Mouse (Mus musculus): ENCODE results near the gene Lyrm9. TPM values are rescaled to one million over a fixed set of nuclear protein-coding genes. Genes with fewer than 3 reads are reported as not detected.

Gene Lyrm9
- polyA plus RNA-seq, 1 experiment from 2014 or later = 21.4 TPM

DNA sequence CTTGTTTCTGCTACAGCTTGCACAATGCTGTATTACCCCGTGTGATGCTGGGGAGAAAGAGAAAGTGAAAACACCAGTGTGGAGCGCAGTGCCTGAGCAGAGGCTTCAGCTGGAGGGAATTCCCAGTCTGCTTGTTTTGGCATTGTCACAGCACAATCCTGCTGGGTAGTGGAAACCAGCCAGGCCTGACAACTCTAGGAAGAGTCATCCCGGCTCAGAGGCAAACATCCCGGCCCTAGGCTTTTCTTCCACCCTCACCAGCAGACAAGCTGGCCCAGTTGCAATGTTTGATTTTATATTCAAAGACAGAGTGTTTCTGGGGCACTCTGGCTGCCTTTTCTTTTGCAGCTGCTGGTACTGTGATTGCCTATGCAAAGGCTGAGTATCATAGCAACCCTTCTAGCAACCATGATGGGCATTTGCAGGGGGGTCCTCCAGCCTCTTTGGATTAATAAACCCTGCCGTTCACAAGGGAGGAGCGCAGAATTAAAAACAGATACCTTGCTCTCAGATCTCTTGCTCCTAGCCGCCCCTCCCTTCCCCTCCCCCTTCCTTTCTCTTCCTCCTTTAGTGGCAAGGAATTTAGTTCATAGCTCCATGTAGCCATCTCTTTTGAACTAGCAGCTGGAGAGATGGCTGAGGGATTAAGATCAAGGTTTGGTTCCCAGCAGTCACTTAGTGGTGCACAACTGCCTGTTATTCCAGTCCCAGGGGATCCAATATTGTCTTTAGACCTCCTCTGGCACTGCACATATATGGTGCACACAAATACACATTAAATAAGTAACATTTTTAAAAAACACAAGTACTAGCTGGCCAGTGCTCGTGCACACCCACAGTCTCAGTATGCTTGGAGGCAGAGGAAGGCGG, 61.0 kb downstream of the Lyrm9 start:
- H3K27ac ChIP-seq = no peak overlapping the region
- peaks cover 6% of the 10 kb centered on the region; the same call in 1 of the 2 replicates for H3K4me1 ChIP-seq (replicated peaks)
- no peak overlapping the region for H3K9ac ChIP-seq
- ATAC-seq (ENCODE audit: low read depth) (no peak), DNase-seq (no peak)
- no peaks in the 10 kb centered on the region for H3K27me3 ChIP-seq
- no peaks in the 10 kb centered on the region for H3K36me3 ChIP-seq
- H3K4me3 ChIP-seq (replicated peaks) = no peak overlapping the region
- no peaks in the 10 kb centered on the region for H3K9me3 ChIP-seq (replicated peaks)
- H3K4me2 ChIP-seq = no peak overlapping the region
- 57% methylated on average over 8 of the region's 9 CpGs for WGBS (ENCODE audit: insufficient replicate concordance)

DNA sequence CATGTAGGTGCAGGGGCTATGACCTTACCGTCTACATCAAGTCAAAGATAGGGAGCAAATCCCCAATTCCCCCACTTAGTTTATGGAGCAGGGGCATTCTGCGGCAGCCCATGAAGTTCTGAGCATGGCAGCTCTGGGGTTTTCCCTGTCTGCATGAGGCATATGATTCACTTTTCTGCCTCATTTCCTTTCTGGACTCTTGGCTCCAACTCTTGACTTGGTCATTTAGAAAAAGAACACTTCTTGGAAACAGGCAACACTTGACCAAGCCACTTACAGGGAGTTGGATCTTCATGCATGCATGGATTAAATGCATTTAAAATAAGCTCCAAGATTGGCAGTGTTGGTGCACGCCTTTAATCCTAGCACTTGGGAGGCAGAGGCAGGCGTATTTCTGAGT, 62.8 kb downstream of the Lyrm9 start:
- DNase-seq (no peak), ATAC-seq (ENCODE audit: low read depth) (no peak)
- no peaks in the 10 kb centered on the region for H3K36me3 ChIP-seq
- no peak overlapping the region for H3K4me2 ChIP-seq
- no peaks in the 10 kb centered on the region for H3K27me3 ChIP-seq
- no peak overlapping the region for H3K27ac ChIP-seq
- no peak overlapping the region for H3K4me3 ChIP-seq (replicated peaks)
- H3K9ac ChIP-seq = no peak overlapping the region
- H3K4me1 ChIP-seq (replicated peaks) = peaks cover 6% of the 10 kb centered on the region; the same call in 1 of the 2 replicates
- H3K9me3 ChIP-seq (replicated peaks) = no peaks in the 10 kb centered on the region
- 58% methylated on average over 4 of the region's 4 CpGs for WGBS (ENCODE audit: insufficient replicate concordance)

Other genes with a start within 250 kb of the Lyrm9 start
- gene Nlk, start 129.2 kb upstream of the Lyrm9 start, polyA plus RNA-seq (2015; fragmentation: Nextera tagmentation; extraction: Ambion mirVana) = 6.4 and 6.5 TPM in 2 replicates
- 24.2 and 26.5 TPM in 2 replicates for gene Ccnq, start 74.9 kb upstream of the Lyrm9 start, polyA plus RNA-seq (2015; fragmentation: Nextera tagmentation; extraction: Ambion mirVana)
- 0.02 and 0.05 TPM in 2 replicates for gene Nos2, start 94.2 kb downstream of the Lyrm9 start, polyA plus RNA-seq (2015; fragmentation: Nextera tagmentation; extraction: Ambion mirVana)
- 64.8 and 69.1 TPM in 2 replicates for gene Lgals9, start 158.4 kb downstream of the Lyrm9 start, polyA plus RNA-seq (2015; fragmentation: Nextera tagmentation; extraction: Ambion mirVana)